Mouse (Mus musculus) cortical plate, adult 2 months (tissue): ENCODE results near the gene 2410131K14Rik.

Experiments used
- CTCF ChIP-seq: fragments of 200-500 bp; IDR thresholded peaks from 2 replicates; pipeline ENCODE4 v1.5.1; 2011; ENCODE audit warnings: mild to moderate bottlenecking, control low read depth, low read length; ENCODE audit not compliant: insufficient read depth; ENCODE audit errors: extremely low read depth
- POLR2A ChIP-seq: fragments of 200-500 bp; IDR thresholded peaks from 2 replicates; pipeline ENCODE4 v1.6.1; 2011; ENCODE audit warnings: mild to moderate bottlenecking, low read length, control low read depth; ENCODE audit not compliant: insufficient read depth; ENCODE audit errors: extremely low read depth

DNA sequence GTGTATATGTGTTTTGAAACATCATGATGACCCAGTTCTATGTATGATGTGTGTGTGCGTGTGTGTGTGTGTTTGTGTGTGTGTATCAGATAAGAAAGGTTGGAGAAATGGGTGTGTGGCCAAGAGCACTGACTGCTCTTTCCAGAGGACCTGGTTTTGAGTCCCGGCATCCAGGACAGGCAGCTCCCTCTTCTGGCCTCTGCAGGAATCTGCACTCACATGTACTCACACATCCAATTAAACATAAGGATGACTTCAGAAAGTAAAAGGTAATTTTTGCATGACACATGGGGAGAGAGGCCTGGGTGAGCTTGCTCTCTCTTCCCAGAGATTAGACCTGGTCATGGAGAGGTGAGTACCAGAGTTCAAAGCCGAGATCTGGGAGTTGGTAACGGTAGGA is 12.0 kb downstream of the 2410131K14Rik start:
- TF ChIP-seq CTCF (no peak), POLR2A (no peak)
